Mouse (Mus musculus) CH12.LX (cell line): ENCODE results near the gene Gcnt2.

ENCODE experiments used
- CTCF ChIP-seq, 2 experiments: IDR thresholded peaks in 1 of 2; conservative IDR thresholded peaks in 1 of 2; 2 replicates each; pipeline ENCODE4 v1.5.1; 2011 to 2012; ENCODE audit warnings: low read depth in 2 of 2, low read length in 2 of 2, improper control_type of control experiment in 1 of 2, inconsistent platforms in 1 of 2, mild to moderate bottlenecking in 1 of 2, moderate library complexity in 1 of 2
- EP300 ChIP-seq: IDR thresholded peaks from 2 replicates; pipeline ENCODE4 v1.6.1; 2011; ENCODE audit warnings: low read length, improper control_type of control experiment
- MAFK ChIP-seq: IDR thresholded peaks from 2 replicates; pipeline ENCODE4 v1.6.1; 2011; ENCODE audit warnings: low read length, improper control_type of control experiment; ENCODE audit not compliant: insufficient replicate concordance
- PAX5 ChIP-seq: IDR thresholded peaks from 2 replicates; pipeline ENCODE4 v1.6.1; 2012; ENCODE audit warnings: low read length, inconsistent platforms, mixed read lengths
- POLR2A ChIP-seq: IDR thresholded peaks from 2 replicates; pipeline ENCODE4 v1.6.1; 2011; ENCODE audit warnings: low read depth, mild to moderate bottlenecking, improper control_type of control experiment, low read length
- POLR2AphosphoS2 ChIP-seq: IDR thresholded peaks from 2 replicates; pipeline ENCODE4 v1.6.1; 2011; ENCODE audit warnings: low read depth, low read length, improper control_type of control experiment
- SMC3 ChIP-seq: IDR thresholded peaks from 2 replicates; pipeline ENCODE4 v1.6.1; 2011; ENCODE audit warnings: low read depth, low read length, improper control_type of control experiment
- USF1 ChIP-seq: IDR thresholded peaks from 2 replicates; pipeline ENCODE4 v1.6.1; 2014; ENCODE audit warnings: low read depth, mild to moderate bottlenecking, inconsistent platforms, low read length, improper control_type of control experiment
- ZC3H11A ChIP-seq: IDR thresholded peaks from 2 replicates; pipeline ENCODE4 v1.6.1; 2012; ENCODE audit warnings: low read depth, mild to moderate bottlenecking, inconsistent platforms, low read length, improper control_type of control experiment
- ZNF384 ChIP-seq: IDR thresholded peaks from 2 replicates; pipeline ENCODE4 v1.6.1; 2012; ENCODE audit warnings: low read depth, low read length, improper control_type of control experiment, inconsistent platforms

- no peak for TF ChIP-seq SMC3
- TF ChIP-seq EP300, result no peak
- no peak for TF ChIP-seq CTCF (conservative IDR thresholded peaks at IDR 0.05 in 1 of 2, IDR thresholded peaks at IDR 0.05 in 1 of 2; ENCODE audit: low read depth in 2 of 2, low read length in 2 of 2)
- TF ChIP-seq USF1, result no peak
- TF ChIP-seq ZNF384, result no peak
- TF ChIP-seq MAFK, result no peak
- no peak for TF ChIP-seq ZC3H11A
- no peak for TF ChIP-seq POLR2A
- no peak for TF ChIP-seq POLR2AphosphoS2
- TF ChIP-seq PAX5, result no peak
Observed at GRCm38 (mm10) chr13:40844144-40844543, 15.4 kb upstream of the Gcnt2 start.
